Mouse (Mus musculus) A20 (cell line): ENCODE data around the gene Lingo1.

Experiments
- DNase-seq: peaks from one replicate; pipeline ENCODE4 v3.0.0-alpha.2; 2011; ENCODE audit warnings: low read depth, low spot score

Gene Lingo1

DNA sequence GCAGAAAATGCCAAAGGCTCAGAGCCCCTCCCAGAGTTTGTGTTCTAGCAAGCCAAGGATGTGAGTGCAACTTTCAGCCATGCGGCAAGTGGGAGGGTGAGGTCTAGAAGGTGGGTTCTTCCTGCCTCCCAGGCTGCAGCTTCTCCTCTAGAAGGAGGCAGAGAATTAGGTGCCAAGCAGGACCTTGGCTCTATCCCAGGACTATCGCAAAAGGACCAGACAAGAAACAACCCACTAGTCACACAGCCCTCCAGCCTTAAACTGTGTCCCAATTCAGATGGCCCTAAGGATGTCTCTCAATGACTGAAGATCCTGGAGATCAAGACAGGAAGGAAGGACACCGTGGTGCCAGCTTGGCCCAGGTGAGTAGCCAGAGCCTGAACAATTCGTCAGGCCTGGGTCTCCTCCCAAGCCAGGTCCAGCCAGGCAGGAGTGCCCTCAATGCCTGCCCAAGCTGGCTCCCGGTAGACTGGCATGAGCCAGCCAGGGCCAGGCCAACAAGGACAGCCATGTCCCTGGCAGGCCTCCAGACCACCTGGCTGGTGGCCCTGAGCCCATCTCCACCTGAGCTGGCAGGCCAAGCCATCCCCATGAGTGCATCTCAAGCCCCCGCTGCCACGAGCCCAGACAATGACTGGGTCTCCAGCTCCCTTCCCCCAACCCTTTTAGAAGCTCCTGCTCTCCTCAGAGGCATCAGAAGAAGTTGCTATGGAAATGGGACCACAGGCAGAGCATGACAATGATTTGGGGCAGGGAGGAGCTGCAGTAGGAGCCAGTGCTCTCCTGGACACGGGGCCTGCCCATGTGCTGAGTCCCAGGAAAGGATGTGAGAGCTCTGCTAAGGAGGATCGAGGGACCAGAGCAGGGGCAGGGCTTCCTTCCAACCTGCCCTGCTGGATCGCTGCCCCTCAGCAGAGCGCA, 19.1 kb downstream of the Lingo1 start:
- DNase-seq, result no peak

GRCm38 (mm10) chr9:56775161-56775934, 20.9 kb downstream of the Lingo1 start:
- no peak for DNase-seq

DNA sequence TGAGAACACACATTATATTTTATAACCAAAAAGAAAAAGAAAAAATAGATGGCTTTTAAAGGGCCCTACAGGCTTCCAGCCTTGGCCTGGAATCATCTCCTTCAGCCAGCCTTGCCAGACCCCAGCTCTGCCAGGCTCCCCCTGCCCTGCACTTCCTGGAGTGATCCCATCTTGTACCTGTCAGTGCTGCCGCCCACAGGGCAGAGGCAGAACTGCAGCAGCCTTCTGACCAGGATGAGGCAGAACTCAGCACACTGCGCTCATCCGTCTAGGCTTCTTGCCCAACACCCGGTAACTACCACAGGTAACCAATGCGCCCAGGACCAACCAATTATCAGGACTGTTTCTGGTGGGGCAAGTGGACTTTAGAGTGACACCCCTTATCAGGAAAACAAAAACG, 22.0 kb downstream of the Lingo1 start:
- DNase-seq, result peak; percentile 52

DNA sequence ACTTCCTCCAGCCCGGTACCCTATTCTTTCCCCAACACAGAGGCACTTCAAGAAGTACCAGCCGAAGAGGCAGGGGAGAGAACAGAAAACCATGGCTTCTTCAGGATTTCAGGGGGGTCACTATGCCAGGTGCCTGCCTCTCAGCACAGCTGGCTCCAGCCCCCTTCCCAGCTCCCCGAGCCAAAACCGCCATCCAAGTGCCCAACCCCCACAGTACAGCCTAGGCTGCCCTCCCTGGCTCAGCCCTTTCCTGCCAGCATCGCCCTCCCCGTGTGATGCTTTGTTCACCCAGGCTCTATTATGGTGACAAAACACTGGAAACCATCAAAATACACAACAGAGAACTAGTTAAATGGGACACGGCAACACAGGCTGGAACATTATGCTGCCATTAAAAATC, 22.6 kb downstream of the Lingo1 start:
- no peak for DNase-seq

DNA sequence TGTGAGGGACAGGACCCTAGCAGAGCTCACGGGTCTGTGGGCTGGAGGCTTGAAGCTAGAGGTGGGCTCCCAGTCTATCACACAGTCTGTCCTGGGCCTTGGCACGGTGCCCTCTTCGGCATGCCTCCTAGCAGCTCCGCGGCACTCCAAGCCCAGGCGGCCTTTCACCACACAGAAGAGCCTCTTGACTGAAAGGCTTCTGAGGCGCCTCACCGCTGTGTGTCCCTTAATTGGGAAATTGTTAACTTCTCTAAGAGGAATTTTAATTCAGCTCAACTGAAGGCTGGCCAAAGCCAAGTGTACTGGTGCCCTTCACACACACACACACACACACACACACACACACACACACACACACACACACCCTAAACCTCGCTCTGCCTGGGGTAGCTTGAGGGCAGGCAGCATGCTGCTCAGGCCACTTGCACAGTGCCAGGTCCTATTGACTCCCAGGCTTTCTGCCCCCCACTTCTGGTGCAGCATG, 28.6 kb downstream of the Lingo1 start:
- no peak for DNase-seq

GRCm38 (mm10) chr9:56766629-56767357, 29.5 kb downstream of the Lingo1 start:
- DNase-seq, result no peak

GRCm38 (mm10) chr9:56762106-56762562, 34.1 kb downstream of the Lingo1 start:
- no peak for DNase-seq

- no peak for DNase-seq
Observed at GRCm38 (mm10) chr9:56757791-56758190, 38.5 kb downstream of the Lingo1 start.

DNA sequence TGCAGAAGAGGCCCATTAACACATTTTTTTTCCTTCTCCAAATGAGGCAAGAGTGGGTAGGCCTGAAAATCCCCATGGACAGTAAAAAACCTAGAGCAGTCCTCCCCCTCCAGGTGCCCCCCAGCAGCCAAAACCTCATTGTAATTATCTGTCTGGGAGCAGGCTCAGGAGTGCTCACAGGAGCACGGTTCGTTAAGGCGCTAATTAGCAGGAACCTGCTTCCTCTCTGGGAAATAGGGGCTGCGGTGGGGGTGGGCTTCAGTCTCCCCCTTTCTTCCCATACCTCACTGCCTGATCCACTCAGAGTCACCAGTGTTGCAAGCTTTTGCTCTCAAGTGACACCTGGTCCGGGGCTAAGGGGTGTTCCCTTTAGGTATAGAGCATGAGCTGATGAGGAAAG, 41.1 kb downstream of the Lingo1 start:
- no peak for DNase-seq

GRCm38 (mm10) chr9:56753386-56753785, 42.9 kb downstream of the Lingo1 start:
- DNase-seq, result no peak

DNA sequence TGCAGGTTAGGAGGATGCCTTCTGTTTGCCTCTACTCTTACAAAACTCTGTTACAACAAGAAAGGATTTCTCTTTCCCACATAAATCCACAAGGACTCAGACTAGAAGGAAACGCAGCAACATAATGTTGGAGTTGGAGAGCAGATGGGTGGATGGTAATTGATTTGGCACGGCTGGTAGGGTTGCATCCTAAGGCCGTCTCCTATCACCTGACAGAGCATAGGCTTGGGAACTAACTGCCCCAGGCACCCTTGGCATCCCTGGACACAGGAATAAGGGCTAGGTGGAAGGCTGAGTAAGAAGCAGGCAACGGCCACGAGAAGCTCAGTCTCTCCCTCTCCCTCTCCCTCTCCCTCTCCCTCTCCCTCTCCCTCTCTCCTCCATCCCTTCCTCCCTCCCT, 48.2 kb downstream of the Lingo1 start:
- DNase-seq, result no peak

DNA sequence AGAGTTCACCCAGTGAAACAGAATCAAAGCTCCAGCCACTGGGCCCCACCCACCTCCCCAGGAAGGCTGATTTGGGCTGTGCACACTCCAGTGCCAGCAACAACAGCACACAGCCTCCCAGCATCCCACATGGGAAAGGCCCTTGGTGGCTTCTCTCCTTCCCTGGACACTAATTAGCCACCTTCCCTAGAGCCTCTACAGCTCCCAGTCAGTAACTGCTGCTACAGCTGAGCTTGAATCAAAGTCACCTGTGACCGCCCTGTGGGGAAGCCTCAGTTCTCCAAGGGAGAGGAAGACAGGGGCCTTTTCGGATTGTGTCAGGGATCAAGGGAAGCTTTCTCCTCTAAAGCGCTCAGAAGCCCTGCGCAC, 49.4 kb downstream of the Lingo1 start:
- DNase-seq, result no peak

DNA sequence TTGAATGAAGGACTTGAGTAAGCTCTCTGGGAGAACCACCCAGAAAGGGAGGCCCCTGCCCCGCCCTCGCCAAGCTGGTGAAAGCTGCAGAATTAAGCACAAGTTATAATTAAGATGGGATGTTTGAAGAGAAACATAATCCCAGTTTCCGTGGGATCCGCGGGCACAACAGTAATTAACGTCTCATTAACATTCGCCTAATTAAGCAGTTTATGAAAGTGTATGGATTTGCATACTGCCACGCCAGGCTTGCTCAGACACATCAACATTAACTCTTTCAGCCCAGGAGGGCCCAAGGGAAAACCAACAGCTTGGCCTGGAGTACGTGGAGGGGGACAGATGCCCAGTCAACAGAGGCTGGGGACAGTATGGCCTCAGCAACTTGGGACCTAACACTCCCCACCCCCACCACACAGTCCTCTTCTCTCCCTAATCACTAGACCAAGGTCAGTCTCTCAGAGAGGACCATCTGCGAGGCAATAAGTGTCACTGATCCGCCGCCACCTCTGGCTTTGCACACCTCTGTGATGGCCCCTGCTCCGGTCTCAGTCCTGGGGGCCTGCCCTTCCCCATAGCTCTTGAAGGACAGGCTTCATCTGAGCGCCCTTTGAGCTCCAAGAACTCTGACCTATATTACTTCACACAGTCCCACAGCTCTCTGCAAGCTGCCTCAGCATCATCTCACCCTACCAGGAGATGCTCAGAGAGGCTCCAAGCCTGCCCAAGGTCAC, 49.9 kb downstream of the Lingo1 start:
- no peak for DNase-seq

DNA sequence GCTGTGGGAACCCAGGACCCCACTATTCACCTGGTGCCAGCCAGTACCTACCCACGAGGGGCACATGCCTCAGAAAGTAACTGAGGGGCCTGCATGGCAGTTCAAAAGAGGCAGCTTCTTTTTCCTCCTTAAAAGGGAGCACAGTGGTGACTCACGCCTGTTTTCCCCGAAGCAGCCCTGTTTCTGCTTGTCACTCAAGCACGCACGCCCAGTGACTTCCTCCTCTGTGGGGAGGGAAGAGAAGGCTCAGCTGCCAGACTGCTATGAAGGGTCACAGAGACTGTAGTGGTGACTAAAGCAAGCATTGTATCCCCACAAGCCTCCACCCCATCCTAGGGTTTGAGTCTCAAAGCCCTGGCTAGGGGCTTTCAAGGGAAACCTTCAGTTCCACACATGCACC, 51.9 kb downstream of the Lingo1 start:
- DNase-seq, result no peak

DNA sequence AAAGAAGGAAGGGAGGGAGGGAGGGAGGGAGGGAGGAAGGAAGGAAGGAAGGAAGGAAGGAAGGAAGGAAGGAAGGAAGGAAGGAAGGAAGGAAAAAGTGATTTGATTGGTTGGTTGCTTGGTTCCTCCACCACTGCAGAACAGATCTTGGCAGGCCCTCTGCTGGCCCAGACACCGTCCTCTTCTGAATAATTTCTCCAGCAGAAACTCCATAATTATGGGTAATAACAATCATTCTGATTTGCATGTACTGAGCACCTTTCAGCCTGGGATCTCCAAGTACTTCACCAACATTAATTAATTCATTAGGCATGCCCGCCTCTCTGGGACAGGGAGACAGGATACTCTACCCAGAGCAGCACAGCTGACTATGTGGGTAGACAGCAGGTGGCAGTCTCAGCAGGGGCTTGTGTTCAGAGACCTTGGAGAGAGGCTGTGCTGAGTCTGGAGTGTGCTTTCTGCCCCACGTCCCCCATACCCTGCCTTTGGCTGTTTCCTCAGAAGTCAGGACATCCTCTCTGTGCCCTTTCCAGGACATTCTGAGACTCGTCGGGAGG, 57.0 kb downstream of the Lingo1 start:
- no peak for DNase-seq

- peak; percentile 36 for DNase-seq
Observed at GRCm38 (mm10) chr9:56738261-56739171, 57.8 kb downstream of the Lingo1 start.

DNA sequence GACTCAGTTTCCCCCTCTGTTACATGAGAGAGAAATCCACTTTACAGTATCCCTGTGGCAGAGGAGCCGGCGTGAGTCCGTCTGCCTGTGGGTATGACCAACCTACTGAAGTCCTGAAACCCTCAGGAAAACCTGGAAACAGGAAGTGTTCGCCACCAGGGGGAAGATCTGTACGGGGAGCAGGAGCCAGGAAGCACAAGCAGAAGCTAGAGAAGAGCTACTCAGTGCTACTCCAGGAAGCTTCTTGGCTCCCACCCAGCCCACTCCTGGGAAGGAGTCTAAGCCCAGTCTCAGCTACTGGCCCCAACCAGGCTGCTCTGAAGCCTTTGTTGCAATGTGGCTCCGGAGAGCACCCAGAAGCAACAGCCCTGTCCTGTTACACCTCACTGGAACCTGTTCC, 61.9 kb downstream of the Lingo1 start:
- DNase-seq, result no peak

- DNase-seq, result no peak
Observed at GRCm38 (mm10) chr9:56730997-56731396, 65.3 kb downstream of the Lingo1 start.

DNA sequence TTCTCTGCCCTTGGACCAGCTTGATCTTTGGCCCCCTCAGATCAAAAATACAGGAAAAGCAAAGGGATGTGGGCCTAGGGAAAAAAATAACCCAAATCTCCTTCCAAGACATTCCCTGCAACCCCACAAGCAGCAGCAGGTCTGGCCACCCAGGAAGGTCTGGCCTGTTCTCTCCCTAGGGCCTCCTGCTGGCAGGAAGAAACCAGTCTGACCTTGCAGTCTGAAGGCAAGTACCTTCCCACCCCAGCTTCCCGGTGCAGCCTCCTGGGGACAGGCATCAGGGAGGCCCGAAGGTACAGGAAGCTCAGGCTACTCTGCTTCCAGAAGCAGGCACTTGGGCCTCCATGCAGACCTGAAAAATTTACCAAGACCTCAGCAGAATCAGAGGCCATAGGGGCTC, 67.1 kb downstream of the Lingo1 start:
- no peak for DNase-seq
